Comparison of ENCODE assay signal across 18 mouse cellular contexts in the genomic region with DNA sequence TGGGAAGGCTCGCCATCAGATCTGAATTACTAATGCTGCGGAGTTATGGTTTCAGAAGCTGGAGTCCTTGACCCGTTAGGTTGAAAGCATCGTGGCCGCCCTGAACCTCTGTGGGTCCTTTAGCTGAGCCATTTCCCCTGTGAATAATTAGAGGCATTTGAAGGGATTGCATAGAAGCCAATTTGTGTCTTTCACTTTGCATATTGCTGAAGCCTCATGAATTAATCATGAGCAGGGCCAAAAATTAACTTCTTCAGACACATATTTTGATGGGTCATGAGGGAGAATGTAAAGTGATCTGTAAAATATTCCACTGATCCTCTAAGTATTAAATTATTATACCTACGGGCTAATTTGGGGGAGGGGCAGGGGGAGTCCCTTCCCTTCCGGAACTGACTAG.
A peak's percentile ranks its signal among the peaks of the same experiment; 100 is the strongest.
DNase-seq lines count a peak whose midpoint lies in the region; ATAC-seq and TF ChIP-seq lines count a peak whose summit lies in the region.
"Had no signal": no experiment of that assay in that cellular context is flagged by ENCODE, and none has a peak within 500 bp of the region (broad histone marks: within the 10 kb centered on the region; RNA-seq: fewer than 3 reads in every experiment).

No protein-coding gene starts in this region.

- no peak overlapping the region for H3K9ac ChIP-seq in neural tube, embryonic 11.5 days (ENCODE audit: low read length)
- no peak overlapping the region for H3K9ac ChIP-seq in forebrain, postnatal 0 days
- H3K9ac ChIP-seq in midbrain, embryonic 12.5 days (replicated peaks): no peak overlapping the region
- H3K9ac ChIP-seq in neural tube, embryonic 15.5 days (replicated peaks): no peak overlapping the region
- H3K9ac ChIP-seq: embryonic facial prominence, embryonic 15.5 days; heart, embryonic 15.5 days had no signal

- no peak overlapping the region for H3K4me3 ChIP-seq in neural tube, embryonic 11.5 days (ENCODE audit: low read depth, low read length)
- no peak overlapping the region for H3K4me3 ChIP-seq in forebrain, postnatal 0 days (ENCODE audit: low read depth, low read length)
- H3K4me3 ChIP-seq in midbrain, embryonic 12.5 days: no peak overlapping the region
- H3K4me3 ChIP-seq in neural tube, embryonic 15.5 days (replicated peaks): no peak overlapping the region
- H3K4me3 ChIP-seq: embryonic facial prominence, embryonic 15.5 days; heart, embryonic 15.5 days; limb, embryonic 10.5 days had no signal

- ATAC-seq in neural tube, embryonic 11.5 days (ENCODE audit: insufficient read depth, low FRiP score, low TSS enrichment): peak; percentile 31; the same call in 1 of the 2 replicates
- ATAC-seq in forebrain, postnatal 0 days: peak; percentile 27; the same call in 1 of the 2 replicates
- peak; percentile 82 for ATAC-seq in midbrain, embryonic 12.5 days (ENCODE audit: low FRiP score, low read depth)
- peak; percentile 52; the same call in 1 of the 2 replicates for ATAC-seq in neural tube, embryonic 15.5 days (ENCODE audit: low FRiP score)

- H3K4me2 ChIP-seq in neural tube, embryonic 11.5 days (ENCODE audit: low read depth): no peak overlapping the region
- no peak overlapping the region for H3K4me2 ChIP-seq in forebrain, postnatal 0 days (ENCODE audit: low read depth)
- H3K4me2 ChIP-seq in midbrain, embryonic 12.5 days (replicated peaks): no peak overlapping the region
- 0 out of 2 replicates have a peak overlapping the region, but pooled peaks have one; percentile 2 for H3K4me2 ChIP-seq in neural tube, embryonic 15.5 days
- H3K4me2 ChIP-seq: embryonic facial prominence, embryonic 15.5 days; heart, embryonic 15.5 days; liver, embryonic 11.5 days had no signal

- no peak for DNase-seq in neural tube, embryonic 11.5 days (ENCODE audit: low spot score)
- DNase-seq in neural tube, embryonic 10.5 days (ENCODE audit: extremely low spot score, low spot score): no peak
- DNase-seq in forebrain, postnatal 0 days: no peak
- DNase-seq in layer of hippocampus, postnatal 10 days (ENCODE audit: low spot score in 2 of 2): no peak
- DNase-seq in embryo, embryonic 10 days (ENCODE audit: low spot score): no peak
- DNase-seq: adrenal gland, postnatal 36 days; cerebellum, adult 9-11 months; embryo, embryonic 11 days; heart, adult 11 months; lung, adult 2 months; lung, postnatal 36 days; right cerebral cortex, postnatal 14 days had no signal

- H3K9me3 ChIP-seq in neural tube, embryonic 11.5 days (ENCODE audit: control insufficient read depth, low read length): no peaks in the 10 kb centered on the region
- H3K9me3 ChIP-seq in forebrain, postnatal 0 days (ENCODE audit: low read length): no peaks in the 10 kb centered on the region
- 0 out of 2 replicates have a peak, but pooled peaks cover 6% of the 10 kb centered on the region for H3K9me3 ChIP-seq in midbrain, embryonic 12.5 days
- H3K9me3 ChIP-seq in neural tube, embryonic 15.5 days (replicated peaks): no peaks in the 10 kb centered on the region
- H3K9me3 ChIP-seq: embryonic facial prominence, embryonic 15.5 days; heart, embryonic 15.5 days; limb, embryonic 10.5 days had no signal

- whole genome bisulfite sequencing in neural tube, embryonic 11.5 days: 71% methylated on average over 7 of the region's 7 CpGs
- WGBS in forebrain, postnatal 0 days: 13% methylated on average over 7 of the region's 7 CpGs
- WGBS in midbrain, embryonic 12.5 days: 38% methylated on average over 7 of the region's 7 CpGs
- 31% methylated on average over 7 of the region's 7 CpGs for WGBS in neural tube, embryonic 15.5 days

- H3K27ac ChIP-seq in neural tube, embryonic 11.5 days (ENCODE audit: low read depth, low read length): no peak overlapping the region
- H3K27ac ChIP-seq in forebrain, postnatal 0 days (ENCODE audit: low read depth, low read length): no peak overlapping the region
- H3K27ac ChIP-seq in midbrain, embryonic 12.5 days (replicated peaks): no peak overlapping the region
- no peak overlapping the region for H3K27ac ChIP-seq in neural tube, embryonic 15.5 days (replicated peaks)
- H3K27ac ChIP-seq: embryonic facial prominence, embryonic 15.5 days; heart, embryonic 15.5 days; limb, embryonic 10.5 days had no signal

- no peaks in the 10 kb centered on the region for H3K36me3 ChIP-seq in neural tube, embryonic 11.5 days (ENCODE audit: control insufficient read depth, insufficient read depth, low read length)
- H3K36me3 ChIP-seq in forebrain, postnatal 0 days (ENCODE audit: insufficient read depth): no peaks in the 10 kb centered on the region
- H3K36me3 ChIP-seq in midbrain, embryonic 12.5 days: no peaks in the 10 kb centered on the region
- no peaks in the 10 kb centered on the region for H3K36me3 ChIP-seq in neural tube, embryonic 15.5 days
- H3K36me3 ChIP-seq: embryonic facial prominence, embryonic 15.5 days; heart, embryonic 15.5 days; limb, embryonic 10.5 days had no signal

- no peak for TF ChIP-seq CTCF in forebrain, postnatal 0 days (IDR thresholded peaks at IDR 0.05; ENCODE audit: low read depth)

- H3K27me3 ChIP-seq in neural tube, embryonic 11.5 days (ENCODE audit: control insufficient read depth, insufficient read depth, low read length): no peaks in the 10 kb centered on the region
- H3K27me3 ChIP-seq in forebrain, postnatal 0 days (ENCODE audit: insufficient read depth, low read length): no peaks in the 10 kb centered on the region
- H3K27me3 ChIP-seq in midbrain, embryonic 12.5 days: peaks cover 13% of the 10 kb centered on the region
- H3K27me3 ChIP-seq in neural tube, embryonic 15.5 days (replicated peaks): no peaks in the 10 kb centered on the region
- H3K27me3 ChIP-seq: embryonic facial prominence, embryonic 15.5 days; heart, embryonic 15.5 days had no signal

- H3K4me1 ChIP-seq in neural tube, embryonic 11.5 days (ENCODE audit: control insufficient read depth, insufficient read depth, low read length): no peaks in the 10 kb centered on the region
- 0 out of 2 replicates have a peak, but pooled peaks cover 3% of the 10 kb centered on the region for H3K4me1 ChIP-seq in forebrain, postnatal 0 days (ENCODE audit: insufficient read depth)
- peaks cover 11% of the 10 kb centered on the region for H3K4me1 ChIP-seq in midbrain, embryonic 12.5 days
- H3K4me1 ChIP-seq in neural tube, embryonic 15.5 days: peaks cover 7% of the 10 kb centered on the region
- H3K4me1 ChIP-seq: embryonic facial prominence, embryonic 15.5 days; heart, embryonic 15.5 days; limb, embryonic 10.5 days had no signal

Comparison
In these comparisons a context has a peak if more than half of its experiments do, and no peak if none do; other contexts are left out.
1. ATAC-seq: peak in every context shown above with its lines; median percentile 82 in midbrain, embryonic 12.5 days; 52 in neural tube, embryonic 15.5 days; 31 in neural tube, embryonic 11.5 days; 27 in forebrain, postnatal 0 days.